Mouse (Mus musculus): Measurements from ENCODE around the gene Shh. TPM values are rescaled to one million over a fixed set of nuclear protein-coding genes. Genes with fewer than 3 reads are reported as not detected.

Shh gene
- polyA plus RNA-seq (2014; fragmentation: Nextera tagmentation; extraction: Ambion mirVana): 1.9 and 2.3 TPM in 2 replicates

- WGBS: under 1% methylated on average over 31 of the region's 31 CpGs
- H3K36me3 ChIP-seq (ENCODE audit: control insufficient read depth, insufficient read depth, low read length): no peaks in the 10 kb centered on the region
- H3K9me3 ChIP-seq (ENCODE audit: control insufficient read depth, low read length): no peaks in the 10 kb centered on the region
- peak within 1 kb of the TSS; percentile 77 for H3K4me2 ChIP-seq (ENCODE audit: low read depth, low read length, severe bottlenecking)
- peak within 1 kb of the TSS; percentile 42 for H3K4me3 ChIP-seq (ENCODE audit: low read depth, low read length)
- H3K9ac ChIP-seq (ENCODE audit: low read length): peak within 1 kb of the TSS; percentile 14; the same call in 1 of the 2 replicates
- H3K27ac ChIP-seq (ENCODE audit: low read depth, low read length): no peak within 1 kb of the TSS
- H3K27me3 ChIP-seq (ENCODE audit: control insufficient read depth, insufficient read depth, low read length): peaks cover 75% of the 10 kb centered on the region
- DNase-seq (ENCODE audit: low spot score): peak; percentile 61
- peaks cover 16% of the 10 kb centered on the region; the same call in 1 of the 2 replicates for H3K4me1 ChIP-seq (replicated peaks; ENCODE audit: control insufficient read depth, insufficient read depth, low read length)
- no peak for ATAC-seq (replicated peaks; ENCODE audit: low FRiP score)
These were observed at the start of gene Shh for GRCm38 (mm10) chr5:28466760-28467306. Gene Shh (minus strand): TSS chr5:28467256.

DNA sequence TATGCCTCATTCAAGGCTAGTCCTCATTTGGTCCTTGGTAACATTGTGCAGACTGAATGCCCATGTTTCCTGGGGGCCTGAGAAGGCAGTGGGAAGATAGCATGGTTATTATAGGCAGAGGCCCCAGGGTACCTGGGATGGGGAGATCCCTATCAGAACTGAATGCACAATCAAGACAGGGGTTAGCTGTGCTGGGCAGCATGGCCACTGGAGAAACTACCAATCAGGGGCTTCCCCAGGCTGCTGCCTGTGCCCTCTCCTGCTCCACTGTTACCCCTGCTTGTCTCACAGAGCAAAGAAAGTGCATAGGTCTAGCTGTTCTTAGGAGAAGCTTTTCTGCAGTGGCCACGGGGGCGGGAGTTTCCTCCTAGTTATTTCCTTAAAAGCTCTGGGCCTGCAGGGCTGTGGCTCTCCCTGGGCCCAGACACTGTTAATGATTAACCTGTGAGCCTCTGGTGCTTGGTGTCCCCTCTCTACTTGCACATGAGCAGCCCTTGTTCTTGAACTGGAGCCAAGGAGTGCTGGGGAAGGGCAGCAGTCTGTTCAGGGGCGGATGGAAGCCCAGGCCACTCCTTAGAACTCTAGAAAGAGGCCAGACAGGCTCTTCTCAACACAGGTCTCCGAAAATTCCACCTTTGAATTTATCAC is 33.9 kb upstream of the Shh start:
- WGBS: 71% methylated on average over 4 of the region's 4 CpGs
- no peak overlapping the region for H3K27ac ChIP-seq (ENCODE audit: low read depth, low read length)
- no peak overlapping the region for H3K4me3 ChIP-seq (ENCODE audit: low read depth, low read length)
- ATAC-seq (replicated peaks; ENCODE audit: low FRiP score) (no peak), DNase-seq (ENCODE audit: low spot score) (no peak)
- H3K27me3 ChIP-seq (ENCODE audit: control insufficient read depth, insufficient read depth, low read length): no peaks in the 10 kb centered on the region
- no peaks in the 10 kb centered on the region for H3K36me3 ChIP-seq (ENCODE audit: control insufficient read depth, insufficient read depth, low read length)
- no peaks in the 10 kb centered on the region for H3K4me1 ChIP-seq (replicated peaks; ENCODE audit: control insufficient read depth, insufficient read depth, low read length)
- no peak overlapping the region for H3K9ac ChIP-seq (ENCODE audit: low read length)
- no peak overlapping the region for H3K4me2 ChIP-seq (ENCODE audit: low read depth, low read length, severe bottlenecking)
- no peaks in the 10 kb centered on the region for H3K9me3 ChIP-seq (ENCODE audit: control insufficient read depth, low read length)

- DNase-seq (ENCODE audit: low spot score): no peak
- Histone ChIP-seq H3K9ac (ENCODE audit: low read length) (no peak overlapping the region), H3K27me3 (ENCODE audit: control insufficient read depth, insufficient read depth, low read length) (no peaks in the 10 kb centered on the region), H3K4me1 (replicated peaks; ENCODE audit: control insufficient read depth, insufficient read depth, low read length) (no peaks in the 10 kb centered on the region), H3K27ac (ENCODE audit: low read depth, low read length) (no peak overlapping the region), H3K36me3 (ENCODE audit: control insufficient read depth, insufficient read depth, low read length) (no peaks in the 10 kb centered on the region), H3K4me3 (ENCODE audit: low read depth, low read length) (no peak overlapping the region), H3K4me2 (ENCODE audit: low read depth, low read length, severe bottlenecking) (no peak overlapping the region), H3K9me3 (ENCODE audit: control insufficient read depth, low read length) (no peaks in the 10 kb centered on the region)
- 95% methylated on average over 4 of the region's 4 CpGs for WGBS
- no peak for ATAC-seq (replicated peaks; ENCODE audit: low FRiP score)
These were observed 31.8 kb upstream of the Shh start for GRCm38 (mm10) chr5:28498846-28499245.

DNA sequence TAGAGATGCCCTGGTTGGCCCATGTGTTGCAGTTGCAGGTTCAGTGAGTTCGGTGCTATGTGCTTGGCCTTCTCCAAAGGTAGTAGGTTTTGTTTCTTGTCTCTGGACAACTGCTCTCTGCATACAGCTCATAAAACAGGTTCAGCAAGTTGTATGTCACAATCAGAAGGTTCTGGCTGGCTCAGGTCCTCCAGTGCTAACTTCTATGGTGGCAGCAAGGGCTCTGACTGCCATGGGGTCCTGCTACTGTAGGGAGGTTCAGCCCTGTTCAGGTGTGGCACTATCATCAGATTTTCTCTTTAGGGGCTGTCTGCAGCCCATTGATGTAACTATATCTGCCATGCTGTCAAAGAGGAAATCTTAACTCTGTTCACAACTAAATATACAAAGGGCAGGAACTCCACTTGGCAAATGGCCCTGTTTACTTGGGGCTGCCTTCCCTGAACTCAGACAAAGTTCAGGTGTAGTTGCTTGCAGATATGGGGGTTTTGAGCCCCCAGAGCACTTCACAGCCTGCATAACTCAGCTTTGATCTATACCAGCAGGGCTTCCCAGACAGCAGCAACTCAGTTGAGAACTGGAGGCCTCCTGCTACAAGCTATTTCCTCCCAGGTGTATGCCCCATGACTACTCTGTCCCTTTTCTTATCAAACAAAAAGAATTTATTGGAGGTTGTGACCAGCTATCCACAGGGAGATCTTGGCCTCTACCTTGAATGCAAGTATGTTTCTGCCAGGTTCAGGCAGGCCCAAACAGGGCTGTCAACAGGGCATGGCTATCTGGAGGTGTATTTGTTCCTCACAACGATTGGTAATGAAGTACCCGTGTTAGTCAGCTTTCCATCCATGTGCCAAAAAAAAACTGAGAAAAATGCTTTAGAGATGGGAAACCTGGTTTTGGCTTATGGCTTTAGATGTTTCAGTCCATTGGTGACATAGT is 28.9 kb upstream of the Shh start:
- Histone ChIP-seq H3K4me3 (ENCODE audit: low read depth, low read length) (no peak overlapping the region), H3K36me3 (ENCODE audit: control insufficient read depth, insufficient read depth, low read length) (no peaks in the 10 kb centered on the region), H3K9ac (ENCODE audit: low read length) (no peak overlapping the region), H3K27ac (ENCODE audit: low read depth, low read length) (no peak overlapping the region), H3K9me3 (ENCODE audit: control insufficient read depth, low read length) (no peaks in the 10 kb centered on the region), H3K4me1 (replicated peaks; ENCODE audit: control insufficient read depth, insufficient read depth, low read length) (no peaks in the 10 kb centered on the region), H3K4me2 (ENCODE audit: low read depth, low read length, severe bottlenecking) (no peak overlapping the region), H3K27me3 (ENCODE audit: control insufficient read depth, insufficient read depth, low read length) (no peaks in the 10 kb centered on the region)
- WGBS: 82% methylated on average over 3 of the region's 3 CpGs
- ATAC-seq (replicated peaks; ENCODE audit: low FRiP score) (no peak), DNase-seq (ENCODE audit: low spot score) (no peak)

- Histone ChIP-seq H3K9ac (ENCODE audit: low read length) (no peak overlapping the region), H3K27me3 (ENCODE audit: control insufficient read depth, insufficient read depth, low read length) (no peaks in the 10 kb centered on the region), H3K4me3 (ENCODE audit: low read depth, low read length) (no peak overlapping the region), H3K27ac (ENCODE audit: low read depth, low read length) (no peak overlapping the region), H3K36me3 (ENCODE audit: control insufficient read depth, insufficient read depth, low read length) (no peaks in the 10 kb centered on the region), H3K9me3 (ENCODE audit: control insufficient read depth, low read length) (no peaks in the 10 kb centered on the region), H3K4me1 (replicated peaks; ENCODE audit: control insufficient read depth, insufficient read depth, low read length) (no peaks in the 10 kb centered on the region), H3K4me2 (ENCODE audit: low read depth, low read length, severe bottlenecking) (no peak overlapping the region)
- DNase-seq (ENCODE audit: low spot score) (no peak), ATAC-seq (replicated peaks; ENCODE audit: low FRiP score) (no peak)
- 75% methylated on average over 3 of the region's 3 CpGs for WGBS
These were observed 26.5 kb upstream of the Shh start for GRCm38 (mm10) chr5:28493550-28493949.

DNA sequence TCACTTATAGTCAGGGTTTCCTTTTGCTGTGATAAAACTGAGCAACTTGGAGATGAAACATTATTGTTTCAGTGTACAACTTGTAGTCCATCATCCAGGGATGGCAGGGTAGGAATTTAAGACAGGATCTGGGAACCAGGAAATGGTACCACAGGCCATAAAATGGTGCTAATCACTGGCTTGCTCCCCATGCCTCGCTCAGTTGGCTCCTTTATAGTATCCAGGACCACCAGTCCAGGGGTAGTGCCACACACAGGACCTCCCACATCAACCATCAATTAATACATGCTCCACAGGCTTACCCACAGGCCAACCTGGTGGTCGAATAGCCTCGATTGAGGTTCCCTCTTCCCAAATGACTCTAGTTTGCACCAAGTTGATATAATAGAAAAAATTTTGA is 15.9 kb upstream of the Shh start:
- ATAC-seq (replicated peaks; ENCODE audit: low FRiP score) (no peak), DNase-seq (ENCODE audit: low spot score) (no peak)
- Histone ChIP-seq H3K9me3 (ENCODE audit: control insufficient read depth, low read length) (no peaks in the 10 kb centered on the region), H3K4me2 (ENCODE audit: low read depth, low read length, severe bottlenecking) (no peak overlapping the region), H3K36me3 (ENCODE audit: control insufficient read depth, insufficient read depth, low read length) (no peaks in the 10 kb centered on the region), H3K4me1 (replicated peaks; ENCODE audit: control insufficient read depth, insufficient read depth, low read length) (no peaks in the 10 kb centered on the region), H3K27me3 (ENCODE audit: control insufficient read depth, insufficient read depth, low read length) (no peaks in the 10 kb centered on the region), H3K9ac (ENCODE audit: low read length) (no peak overlapping the region), H3K27ac (ENCODE audit: low read depth, low read length) (no peak overlapping the region), H3K4me3 (ENCODE audit: low read depth, low read length) (no peak overlapping the region)
- WGBS: 86% methylated on average over 3 of the region's 3 CpGs

GRCm38 (mm10) chr5:28481730-28482129 is 14.7 kb upstream of the Shh start:
- H3K36me3 ChIP-seq (ENCODE audit: control insufficient read depth, insufficient read depth, low read length): no peaks in the 10 kb centered on the region
- no peaks in the 10 kb centered on the region for H3K9me3 ChIP-seq (ENCODE audit: control insufficient read depth, low read length)
- H3K9ac ChIP-seq (ENCODE audit: low read length): no peak overlapping the region
- ATAC-seq (replicated peaks; ENCODE audit: low FRiP score) (no peak), DNase-seq (ENCODE audit: low spot score) (no peak)
- H3K4me2 ChIP-seq (ENCODE audit: low read depth, low read length, severe bottlenecking): no peak overlapping the region
- H3K27me3 ChIP-seq (ENCODE audit: control insufficient read depth, insufficient read depth, low read length): no peaks in the 10 kb centered on the region
- 88% methylated on average over 2 of the region's 2 CpGs for WGBS
- no peak overlapping the region for H3K4me3 ChIP-seq (ENCODE audit: low read depth, low read length)
- no peaks in the 10 kb centered on the region for H3K4me1 ChIP-seq (replicated peaks; ENCODE audit: control insufficient read depth, insufficient read depth, low read length)
- H3K27ac ChIP-seq (ENCODE audit: low read depth, low read length): no peak overlapping the region

DNA sequence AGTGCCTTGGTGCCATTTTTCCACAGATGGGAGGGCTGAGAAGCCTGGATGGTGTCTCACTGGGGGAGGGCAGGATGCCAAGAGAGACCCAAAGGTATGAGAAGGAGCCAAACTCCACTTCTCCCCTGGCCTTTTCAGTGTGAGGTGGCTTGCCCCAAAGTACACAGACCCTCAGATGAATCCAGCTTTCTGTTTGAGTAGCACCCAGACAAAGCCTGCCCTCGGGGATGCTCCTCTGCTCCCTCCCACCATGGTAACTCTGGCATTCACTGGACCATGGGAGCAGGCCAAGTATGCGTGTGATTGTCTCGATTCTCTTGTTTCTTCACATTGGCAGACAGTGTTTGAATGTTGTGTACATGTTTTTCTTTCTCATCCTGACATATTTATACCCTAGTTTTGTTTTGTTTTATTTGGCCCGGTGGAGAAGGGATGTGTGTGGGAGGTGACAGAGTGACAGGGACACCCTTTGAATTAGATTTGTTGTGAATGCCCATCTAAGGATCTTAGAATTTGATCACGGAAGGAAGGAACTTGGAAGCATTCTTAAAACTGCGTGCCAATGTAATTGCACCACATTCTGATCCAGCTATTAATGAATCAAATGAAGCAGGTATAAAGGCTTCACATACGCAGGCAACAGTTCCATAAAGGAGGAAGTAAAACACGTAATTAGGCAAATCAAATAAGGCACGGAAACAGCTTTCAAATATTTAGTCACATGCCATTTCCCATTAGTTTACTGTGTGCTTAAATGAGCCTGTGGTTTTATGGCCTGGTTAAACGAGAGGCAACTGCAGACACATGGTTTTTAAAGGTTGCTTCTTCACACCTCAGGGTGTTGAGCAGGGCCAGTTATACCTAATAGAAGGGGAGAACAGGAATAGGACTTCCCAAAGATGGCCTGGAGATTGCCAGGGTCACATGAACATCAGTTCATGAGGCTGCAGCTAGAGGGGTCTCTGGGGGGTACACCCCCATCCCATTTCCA is 9.6 kb upstream of the Shh start:
- H3K36me3 ChIP-seq (ENCODE audit: control insufficient read depth, insufficient read depth, low read length): no peaks in the 10 kb centered on the region
- H3K27me3 ChIP-seq (ENCODE audit: control insufficient read depth, insufficient read depth, low read length): no peaks in the 10 kb centered on the region
- H3K4me2 ChIP-seq (ENCODE audit: low read depth, low read length, severe bottlenecking): no peak overlapping the region
- DNase-seq (ENCODE audit: low spot score) (no peak), ATAC-seq (replicated peaks; ENCODE audit: low FRiP score) (no peak)
- no peaks in the 10 kb centered on the region for H3K4me1 ChIP-seq (replicated peaks; ENCODE audit: control insufficient read depth, insufficient read depth, low read length)
- H3K27ac ChIP-seq (ENCODE audit: low read depth, low read length): no peak overlapping the region
- H3K9ac ChIP-seq (ENCODE audit: low read length): no peak overlapping the region
- no peak overlapping the region for H3K4me3 ChIP-seq (ENCODE audit: low read depth, low read length)
- 76% methylated on average over 10 of the region's 10 CpGs for WGBS
- H3K9me3 ChIP-seq (ENCODE audit: control insufficient read depth, low read length): no peaks in the 10 kb centered on the region
